Mouse (Mus musculus): Measurements from ENCODE around the gene Arl3. TPM values are rescaled to one million over a fixed set of nuclear protein-coding genes. Genes with fewer than 3 reads are reported as not detected.
A peak's percentile ranks its signal among the peaks of the same experiment; 100 is the strongest.

The Arl3 gene
- polyA plus RNA-seq, 1 experiment, result 81.9 TPM

- no peak for TF ChIP-seq USF1 (IDR thresholded peaks at IDR 0.05; ENCODE audit: low read depth)
- no peak for TF ChIP-seq TCF3 (IDR thresholded peaks at IDR 0.05; ENCODE audit: insufficient read length, low read depth)
- TF ChIP-seq CEBPB (IDR thresholded peaks at IDR 0.05; ENCODE audit: insufficient read depth, poor library complexity, severe bottlenecking), result no peak
- TF ChIP-seq MYOG (IDR thresholded peaks at IDR 0.05; ENCODE audit: control insufficient read depth in 1 of 3, insufficient read depth in 1 of 3, insufficient read length in 2 of 3, low read depth in 2 of 3), result no peak
- no peak for TF ChIP-seq POLR2A (IDR thresholded peaks at IDR 0.05; ENCODE audit: insufficient read length, low read depth)
- no peak for TF ChIP-seq TCF12 (IDR thresholded peaks at IDR 0.05; ENCODE audit: insufficient read depth, poor library complexity, severe bottlenecking)
- TF ChIP-seq SRF (IDR thresholded peaks at IDR 0.05; ENCODE audit: control insufficient read depth, insufficient read length, low read depth), result no peak
- no peak for TF ChIP-seq MAX (IDR thresholded peaks at IDR 0.05; ENCODE audit: low read depth)
- no peak for TF ChIP-seq MYOD1 (IDR thresholded peaks at IDR 0.05; ENCODE audit: control insufficient read depth in 1 of 3, insufficient read length in 2 of 3, low read depth in 2 of 3)
- no peak for TF ChIP-seq POLR2AphosphoS2 (IDR thresholded peaks at IDR 0.05; ENCODE audit: insufficient read length, low read depth)
- TF ChIP-seq E2F4 (IDR thresholded peaks at IDR 0.05; ENCODE audit: insufficient read depth), result no peak
- no peaks in the 10 kb centered on the region for H3K36me3 ChIP-seq (ENCODE audit: control insufficient read depth, insufficient read depth)
- peak overlapping the region; percentile 89 for H3K4me3 ChIP-seq
- peaks cover 53% of the 10 kb centered on the region for H3K79me2 ChIP-seq (ENCODE audit: control insufficient read depth, insufficient read depth)
- H3K27me3 ChIP-seq (ENCODE audit: control insufficient read depth, insufficient read depth, insufficient read length), result no peaks in the 10 kb centered on the region
- H3K4me2 ChIP-seq (ENCODE audit: low read depth), result peak overlapping the region; percentile 81
- peak overlapping the region; percentile 66 for H3ac ChIP-seq (ENCODE audit: control insufficient read depth, insufficient read length)
Observed at GRCm38 (mm10) chr19:46599375-46600256, 26.6 kb upstream of the Arl3 start.

GRCm38 (mm10) chr19:46598720-46599252 lies 25.8 kb upstream of the Arl3 start, which contains the start of gene Wbp1l:
Wbp1l (plus strand) TSS chr19:46599084.
- Histone ChIP-seq H3K4me3 (peak within 1 kb of the TSS; percentile 89), H3K79me2 (ENCODE audit: control insufficient read depth, insufficient read depth) (peaks cover 45% of the 10 kb centered on the region), H3K36me3 (ENCODE audit: control insufficient read depth, insufficient read depth) (no peaks in the 10 kb centered on the region), H3K4me2 (ENCODE audit: low read depth) (peak within 1 kb of the TSS; percentile 81), H3ac (ENCODE audit: control insufficient read depth, insufficient read length) (peak within 1 kb of the TSS; percentile 66), H3K27me3 (ENCODE audit: control insufficient read depth, insufficient read depth, insufficient read length) (no peaks in the 10 kb centered on the region)
- TF ChIP-seq MAX (IDR thresholded peaks at IDR 0.05; ENCODE audit: low read depth), result no peak
- peak; percentile 83 for TF ChIP-seq POLR2A (IDR thresholded peaks at IDR 0.05; ENCODE audit: insufficient read length, low read depth)
- no peak for TF ChIP-seq E2F4 (IDR thresholded peaks at IDR 0.05; ENCODE audit: insufficient read depth)
- no peak for TF ChIP-seq MYOD1 (IDR thresholded peaks at IDR 0.05; ENCODE audit: control insufficient read depth in 1 of 3, insufficient read length in 2 of 3, low read depth in 2 of 3)
- no peak for TF ChIP-seq CEBPB (IDR thresholded peaks at IDR 0.05; ENCODE audit: insufficient read depth, poor library complexity, severe bottlenecking)
- peak; percentile 69 for TF ChIP-seq POLR2AphosphoS2 (IDR thresholded peaks at IDR 0.05; ENCODE audit: insufficient read length, low read depth)
- peak; percentile 35 for TF ChIP-seq REST (IDR thresholded peaks at IDR 0.05; ENCODE audit: insufficient read depth, insufficient read length)
- TF ChIP-seq SRF (IDR thresholded peaks at IDR 0.05; ENCODE audit: control insufficient read depth, insufficient read length, low read depth), result peak; percentile 26
- TF ChIP-seq MYOG (IDR thresholded peaks at IDR 0.05; ENCODE audit: control insufficient read depth in 1 of 3, insufficient read depth in 1 of 3, insufficient read length in 2 of 3, low read depth in 2 of 3), result no peak
- no peak for TF ChIP-seq TCF12 (IDR thresholded peaks at IDR 0.05; ENCODE audit: insufficient read depth, poor library complexity, severe bottlenecking)
- peak; percentile 31 for TF ChIP-seq USF1 (IDR thresholded peaks at IDR 0.05; ENCODE audit: low read depth)
- TF ChIP-seq TCF3 (IDR thresholded peaks at IDR 0.05; ENCODE audit: insufficient read length, low read depth), result no peak

GRCm38 (mm10) chr19:46598187-46598586 lies 25.2 kb upstream of the Arl3 start:
- Histone ChIP-seq H3K79me2 (ENCODE audit: control insufficient read depth, insufficient read depth) (peaks cover 40% of the 10 kb centered on the region), H3ac (ENCODE audit: control insufficient read depth, insufficient read length) (no peak overlapping the region), H3K4me3 (peak overlapping the region; percentile 89), H3K4me2 (ENCODE audit: low read depth) (peak overlapping the region; percentile 59), H3K36me3 (ENCODE audit: control insufficient read depth, insufficient read depth) (no peaks in the 10 kb centered on the region), H3K27me3 (ENCODE audit: control insufficient read depth, insufficient read depth, insufficient read length) (no peaks in the 10 kb centered on the region)
- TF ChIP-seq POLR2A (IDR thresholded peaks at IDR 0.05; ENCODE audit: insufficient read length, low read depth), result no peak
- TF ChIP-seq REST (IDR thresholded peaks at IDR 0.05; ENCODE audit: insufficient read depth, insufficient read length), result no peak
- no peak for TF ChIP-seq SRF (IDR thresholded peaks at IDR 0.05; ENCODE audit: control insufficient read depth, insufficient read length, low read depth)
- no peak for TF ChIP-seq POLR2AphosphoS2 (IDR thresholded peaks at IDR 0.05; ENCODE audit: insufficient read length, low read depth)
- no peak for TF ChIP-seq TCF3 (IDR thresholded peaks at IDR 0.05; ENCODE audit: insufficient read length, low read depth)
- no peak for TF ChIP-seq MYOD1 (IDR thresholded peaks at IDR 0.05; ENCODE audit: control insufficient read depth in 1 of 3, insufficient read length in 2 of 3, low read depth in 2 of 3)
- TF ChIP-seq MAX (IDR thresholded peaks at IDR 0.05; ENCODE audit: low read depth), result no peak
- no peak for TF ChIP-seq CEBPB (IDR thresholded peaks at IDR 0.05; ENCODE audit: insufficient read depth, poor library complexity, severe bottlenecking)
- no peak for TF ChIP-seq USF1 (IDR thresholded peaks at IDR 0.05; ENCODE audit: low read depth)
- no peak for TF ChIP-seq TCF12 (IDR thresholded peaks at IDR 0.05; ENCODE audit: insufficient read depth, poor library complexity, severe bottlenecking)
- no peak for TF ChIP-seq MYOG (IDR thresholded peaks at IDR 0.05; ENCODE audit: control insufficient read depth in 1 of 3, insufficient read depth in 1 of 3, insufficient read length in 2 of 3, low read depth in 2 of 3)
- TF ChIP-seq E2F4 (IDR thresholded peaks at IDR 0.05; ENCODE audit: insufficient read depth), result no peak

GRCm38 (mm10) chr19:46592751-46593439 lies 19.9 kb upstream of the Arl3 start:
- H3K4me2 ChIP-seq (ENCODE audit: low read depth), result no peak overlapping the region
- no peaks in the 10 kb centered on the region for H3K79me2 ChIP-seq (ENCODE audit: control insufficient read depth, insufficient read depth)
- H3ac ChIP-seq (ENCODE audit: control insufficient read depth, insufficient read length), result no peak overlapping the region
- no peak for TF ChIP-seq MYOD1 (IDR thresholded peaks at IDR 0.05; ENCODE audit: control insufficient read depth in 1 of 3, insufficient read length in 2 of 3, low read depth in 2 of 3)
- TF ChIP-seq MYOG (IDR thresholded peaks at IDR 0.05; ENCODE audit: control insufficient read depth in 1 of 3, insufficient read depth in 1 of 3, insufficient read length in 2 of 3, low read depth in 2 of 3), result no peak
- TF ChIP-seq REST (IDR thresholded peaks at IDR 0.05; ENCODE audit: insufficient read depth, insufficient read length), result no peak
- TF ChIP-seq USF1 (IDR thresholded peaks at IDR 0.05; ENCODE audit: low read depth), result no peak
- TF ChIP-seq SRF (IDR thresholded peaks at IDR 0.05; ENCODE audit: control insufficient read depth, insufficient read length, low read depth), result no peak
- TF ChIP-seq TCF12 (IDR thresholded peaks at IDR 0.05; ENCODE audit: insufficient read depth, poor library complexity, severe bottlenecking), result no peak
- TF ChIP-seq POLR2A (IDR thresholded peaks at IDR 0.05; ENCODE audit: insufficient read length, low read depth), result no peak
- TF ChIP-seq TCF3 (IDR thresholded peaks at IDR 0.05; ENCODE audit: insufficient read length, low read depth), result no peak
- TF ChIP-seq E2F4 (IDR thresholded peaks at IDR 0.05; ENCODE audit: insufficient read depth), result no peak
- no peak for TF ChIP-seq POLR2AphosphoS2 (IDR thresholded peaks at IDR 0.05; ENCODE audit: insufficient read length, low read depth)
- no peak for TF ChIP-seq MAX (IDR thresholded peaks at IDR 0.05; ENCODE audit: low read depth)
- H3K27me3 ChIP-seq (ENCODE audit: control insufficient read depth, insufficient read depth, insufficient read length), result no peaks in the 10 kb centered on the region
- no peak overlapping the region for H3K4me3 ChIP-seq
- no peaks in the 10 kb centered on the region for H3K36me3 ChIP-seq (ENCODE audit: control insufficient read depth, insufficient read depth)

All from myocyte (in vitro differentiated cells).